Mouse (Mus musculus): Measurements from ENCODE around the gene Pea15a.

DNA sequence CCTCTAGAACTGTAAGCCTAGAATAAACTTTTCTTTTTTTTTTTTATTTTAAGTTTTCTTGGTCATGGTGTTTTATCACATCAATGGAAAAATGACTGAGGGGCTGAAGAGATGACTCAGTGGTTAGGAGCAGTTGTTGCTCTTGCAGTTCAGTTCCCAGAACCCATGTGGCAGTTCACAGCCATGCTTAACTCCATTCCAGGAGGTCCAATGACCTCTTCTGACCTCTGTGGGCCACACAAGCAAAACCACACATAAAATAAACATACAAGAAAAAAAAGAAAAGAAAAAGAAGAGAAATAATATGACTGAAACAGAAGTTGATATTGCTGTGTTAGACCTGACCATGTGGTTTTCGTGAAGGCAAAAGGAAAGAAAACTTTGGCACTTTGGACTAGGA is 22.6 kb upstream of the Pea15a start:
- TF ChIP-seq GATA1 (IDR thresholded peaks at IDR 0.05; ENCODE audit: low read length), result no peak
- no peak for TF ChIP-seq TAL1 (IDR thresholded peaks at IDR 0.05; ENCODE audit: low read length)

Data from erythroblast, embryonic 14.5 days (primary cell).